Mouse (Mus musculus): ENCODE results near the gene Eral1. TPM values are rescaled to one million over a fixed set of nuclear protein-coding genes. Genes with fewer than 3 reads are reported as not detected.

Gene Eral1
- 10 to 100 TPM; 19.3 to 20.6 TPM for total RNA-seq (2021)
- long read RNA-seq, experiment 1, transcript Eral1-201 (10 exons, 2,014 nt), result major isoform, 6 of 9 reads
- long read RNA-seq, experiment 1, partial matches to known transcripts, result 2 of 9 reads
- long read RNA-seq, experiment 1, other reads (novel, unspliced or antisense), result 1 of 9 reads
- long read RNA-seq, experiment 2, transcript Eral1-201 (10 exons, 2,014 nt), result major isoform, 13 of 15 reads
- long read RNA-seq, experiment 2, partial matches to known transcripts, result 0 of 15 reads
- long read RNA-seq, experiment 2, other reads (novel, unspliced or antisense), result 0 of 15 reads

- DNase-seq, result peak; percentile 65
Measured at GRCm38 (mm10) chr11:78079961-78080921, at the start of gene Eral1. Eral1 (minus strand) TSS chr11:78080383.

- no peak for DNase-seq
Measured at GRCm38 (mm10) chr11:78129458-78129857, 49.3 kb upstream of the Eral1 start.

GRCm38 (mm10) chr11:78126739-78127138 lies 46.6 kb upstream of the Eral1 start:
- no peak for DNase-seq

- DNase-seq, result no peak
Measured at GRCm38 (mm10) chr11:78125691-78126090, 45.5 kb upstream of the Eral1 start.

- no peak for DNase-seq
Measured at GRCm38 (mm10) chr11:78123782-78124181, 43.6 kb upstream of the Eral1 start.

GRCm38 (mm10) chr11:78122815-78123214 lies 42.6 kb upstream of the Eral1 start:
- DNase-seq, result no peak

GRCm38 (mm10) chr11:78121176-78121575 lies 41.0 kb upstream of the Eral1 start:
- DNase-seq, result no peak

- DNase-seq, result no peak
Measured at GRCm38 (mm10) chr11:78119898-78120297, 39.7 kb upstream of the Eral1 start.

- no peak for DNase-seq
Measured at GRCm38 (mm10) chr11:78118467-78118866, 38.3 kb upstream of the Eral1 start.

GRCm38 (mm10) chr11:78116146-78116410 lies 35.9 kb upstream of the Eral1 start:
- DNase-seq, result no peak

GRCm38 (mm10) chr11:78115367-78116145 lies 35.4 kb upstream of the Eral1 start:
- peak; percentile 96 for DNase-seq

- DNase-seq, result no peak
Measured at GRCm38 (mm10) chr11:78114676-78115366, 34.6 kb upstream of the Eral1 start.

GRCm38 (mm10) chr11:78113616-78114015 lies 33.4 kb upstream of the Eral1 start:
- no peak for DNase-seq

- no peak for DNase-seq
Measured at GRCm38 (mm10) chr11:78104501-78104900, 24.3 kb upstream of the Eral1 start.

GRCm38 (mm10) chr11:78102958-78103747 lies 23.0 kb upstream of the Eral1 start:
- DNase-seq, result no peak

GRCm38 (mm10) chr11:78102142-78102541 lies 22.0 kb upstream of the Eral1 start:
- no peak for DNase-seq

GRCm38 (mm10) chr11:78100746-78101145 lies 20.6 kb upstream of the Eral1 start:
- DNase-seq, result no peak

- no peak for DNase-seq
Measured at GRCm38 (mm10) chr11:78097077-78097476, 16.9 kb upstream of the Eral1 start.

GRCm38 (mm10) chr11:78095144-78095516 lies 14.9 kb upstream of the Eral1 start:
- no peak for DNase-seq

GRCm38 (mm10) chr11:78094504-78095143 lies 14.4 kb upstream of the Eral1 start, which contains the start of gene Fam222b:
Fam222b (plus strand) TSS chr11:78094660.
- DNase-seq, result peak; percentile 93

GRCm38 (mm10) chr11:78094137-78094503 lies 13.9 kb upstream of the Eral1 start:
- no peak for DNase-seq
